Mouse (Mus musculus) lung, adult 18-20 months (tissue): ENCODE results near the gene Dnajb13.
"Not testable (repeated sequence)": the region's sequence is repeated elsewhere in the genome, so short reads cannot be mapped to it uniquely, and the experiment has no call there.

Experiments used
- DNase-seq, 2 experiments: peaks; one replicate each; pipeline ENCODE4 v3.0.0; 2022; ENCODE audit warnings: mixed read lengths in 2 of 2

Dnajb13 gene

GRCm38 (mm10) chr7:100484493-100484892 lies 30.3 kb downstream of the Dnajb13 start:
- no peak for DNase-seq

GRCm38 (mm10) chr7:100482046-100482445 lies 32.7 kb downstream of the Dnajb13 start:
- DNase-seq: not testable (repeated sequence)

GRCm38 (mm10) chr7:100480175-100480574 lies 34.6 kb downstream of the Dnajb13 start:
- no peak for DNase-seq

GRCm38 (mm10) chr7:100479823-100480164 lies 35.0 kb downstream of the Dnajb13 start:
- no peak for DNase-seq

GRCm38 (mm10) chr7:100479100-100479822 lies 35.5 kb downstream of the Dnajb13 start:
- no peak for DNase-seq

- peak; percentile 62 to 76 for DNase-seq
Measured at GRCm38 (mm10) chr7:100474680-100475079, 40.1 kb downstream of the Dnajb13 start.

GRCm38 (mm10) chr7:100473846-100474454 lies 40.8 kb downstream of the Dnajb13 start:
- no peak for DNase-seq

- peak; percentile 11 to 39 for DNase-seq
Measured at GRCm38 (mm10) chr7:100472777-100473176, 42.0 kb downstream of the Dnajb13 start, which contains the start of gene Ucp3. Gene Ucp3 (plus strand): TSS chr7:100472990.

- DNase-seq: no peak
Measured at GRCm38 (mm10) chr7:100471407-100471797, 43.4 kb downstream of the Dnajb13 start.

GRCm38 (mm10) chr7:100470796-100471406 lies 43.9 kb downstream of the Dnajb13 start:
- DNase-seq: no peak

GRCm38 (mm10) chr7:100469502-100469901 lies 45.3 kb downstream of the Dnajb13 start:
- DNase-seq: no peak

- DNase-seq: no peak
Measured at GRCm38 (mm10) chr7:100468761-100469160, 46.0 kb downstream of the Dnajb13 start.

- no peak for DNase-seq
Measured at GRCm38 (mm10) chr7:100466781-100467510, 47.8 kb downstream of the Dnajb13 start.

- DNase-seq: peak; percentile 94 to 96
Measured at GRCm38 (mm10) chr7:100465656-100466309, 49.0 kb downstream of the Dnajb13 start.

- DNase-seq: peak; percentile 49 to 72
Measured at GRCm38 (mm10) chr7:100465248-100465647, 49.5 kb downstream of the Dnajb13 start.

- no peak for DNase-seq
Measured at GRCm38 (mm10) chr7:100464248-100464647, 50.5 kb downstream of the Dnajb13 start.

- no peak for DNase-seq
Measured at GRCm38 (mm10) chr7:100463757-100464156, 51.0 kb downstream of the Dnajb13 start.

- no peak for DNase-seq
Measured at GRCm38 (mm10) chr7:100463194-100463593, 51.6 kb downstream of the Dnajb13 start.

GRCm38 (mm10) chr7:100461621-100462151 lies 53.1 kb downstream of the Dnajb13 start:
- DNase-seq: peak; percentile 88 to 92

- no peak for DNase-seq
Measured at GRCm38 (mm10) chr7:100459862-100460261, 54.9 kb downstream of the Dnajb13 start.

GRCm38 (mm10) chr7:100458153-100458552 lies 56.6 kb downstream of the Dnajb13 start:
- no peak for DNase-seq
